Mouse (Mus musculus): Measurements from ENCODE around the gene Dedd.

DNA sequence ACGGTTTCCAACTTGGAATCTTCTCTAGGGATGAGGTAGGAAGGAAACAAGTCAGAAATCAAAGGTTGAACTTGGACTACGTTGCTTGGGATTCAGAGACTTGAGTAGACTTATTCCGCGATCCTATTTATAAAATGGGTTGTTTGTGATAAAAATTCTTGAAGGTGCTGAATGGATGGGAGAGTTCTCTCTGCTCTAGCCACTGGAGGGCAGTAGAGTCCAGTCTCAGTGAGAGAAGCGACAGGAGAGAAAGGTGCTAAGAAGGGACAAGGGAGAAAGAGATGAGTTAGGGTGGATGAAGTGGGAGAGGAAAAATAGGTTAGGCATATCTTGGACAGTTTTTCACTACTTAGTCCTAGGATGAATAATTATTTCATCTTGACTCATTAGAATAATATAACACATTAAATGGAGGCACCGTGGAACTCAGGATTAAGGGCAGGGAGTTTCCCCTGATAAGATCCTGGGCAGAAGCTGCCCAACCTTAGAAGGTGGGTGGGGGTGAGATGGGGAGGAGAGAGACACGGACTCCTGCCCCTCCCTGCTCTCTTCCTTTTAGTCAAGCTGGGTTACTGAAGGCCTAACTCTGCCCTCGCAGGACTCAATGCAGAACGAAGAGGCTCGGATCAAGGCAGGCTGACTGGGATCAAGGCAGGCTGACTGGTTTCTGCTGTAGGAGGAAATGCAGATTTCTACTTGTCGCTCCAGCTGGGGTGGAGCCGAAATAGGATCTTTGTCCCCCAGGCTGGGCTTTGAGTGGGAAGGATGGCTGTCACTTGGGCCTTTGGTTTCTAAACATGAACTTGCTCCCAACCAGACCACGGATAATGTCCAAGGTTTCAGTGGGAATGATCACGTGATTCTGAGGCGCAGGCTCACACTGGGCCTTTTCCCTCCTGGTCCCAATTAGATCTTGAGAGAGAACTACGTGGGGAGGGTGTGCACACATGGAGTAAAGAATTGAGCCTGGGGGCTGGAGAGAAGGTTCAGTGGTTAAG, 32.5 kb downstream of the Dedd start:
- TF ChIP-seq CTCF (IDR thresholded peaks at IDR 0.05; ENCODE audit: low read depth, low read length) = no peak
- TF ChIP-seq POLR2A (IDR thresholded peaks at IDR 0.05; ENCODE audit: borderline replicate concordance, low read depth, low read length) = no peak

Data from bone marrow macrophage, adult 2 months (primary cell).